Mouse (Mus musculus) olfactory bulb, adult 2 months (tissue): ENCODE results near the gene Gm21149.
"Not testable (repeated sequence)": the region's sequence is repeated elsewhere in the genome, so short reads cannot be mapped to it uniquely, and the experiment has no call there.

Experiments
- CTCF ChIP-seq: fragments of 200-500 bp; IDR thresholded peaks from 2 replicates; pipeline ENCODE4 v1.5.1; 2012; ENCODE audit warnings: low read depth, mild to moderate bottlenecking, low read length, moderate library complexity; ENCODE audit not compliant: insufficient read depth
- POLR2A ChIP-seq: fragments of 200-500 bp; IDR thresholded peaks from 2 replicates; pipeline ENCODE4 v1.6.1; 2012; ENCODE audit warnings: mild to moderate bottlenecking, low read depth, low read length, moderate library complexity; ENCODE audit not compliant: insufficient read depth

DNA sequence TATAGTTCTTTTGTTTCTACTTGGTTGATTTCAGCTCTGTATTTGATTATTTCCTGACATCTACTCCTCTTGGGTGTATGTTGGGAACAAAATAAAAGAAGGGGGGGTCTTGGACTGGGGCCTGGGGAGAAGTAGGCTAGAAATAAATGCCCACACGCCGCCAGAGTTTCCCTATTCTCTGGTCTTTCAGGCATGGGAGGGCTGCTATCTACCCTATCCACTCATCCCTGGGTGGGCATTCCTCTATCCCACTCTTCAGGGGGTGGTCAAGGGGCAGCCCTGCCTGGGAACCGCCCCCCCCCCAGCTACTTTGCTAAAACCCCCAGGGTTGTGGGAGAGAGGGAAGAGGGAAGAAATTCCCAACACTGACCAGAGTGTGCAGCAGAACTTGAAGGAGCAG lies 35.9 kb upstream of the Gm21149 start:
- not testable (repeated sequence) for TF ChIP-seq CTCF, POLR2A
